Mouse (Mus musculus) CH12.LX (cell line): ENCODE results near the gene Apobr. TPM values are rescaled to one million over a fixed set of nuclear protein-coding genes. Genes with fewer than 3 reads are reported as not detected.

ENCODE experiments used
- DNase-seq: peaks from one replicate; pipeline ENCODE4 v3.0.0-alpha.2; 2013; ENCODE audit errors: extremely low read depth
- H3K27ac ChIP-seq: 2 replicates; pipeline ENCODE4 v1.5.1; 2012; ENCODE audit warnings: low read depth, mild to moderate bottlenecking, control low read depth, moderate library complexity; ENCODE audit not compliant: insufficient read depth
- H3K27me3 ChIP-seq: replicated peaks from 2 replicates; pipeline ENCODE3; 2012; ENCODE audit warnings: inconsistent platforms
- H3K36me3 ChIP-seq, 2 experiments: replicated peaks in 1 of 2; 2 replicates each; pipeline versions ENCODE3 to v1.6.1; 2012; ENCODE audit warnings: inconsistent platforms in 1 of 2, low read length in 1 of 2, mild to moderate bottlenecking in 1 of 2, mixed read lengths in 1 of 2, moderate library complexity in 1 of 2; ENCODE audit not compliant: control insufficient read depth in 1 of 2, insufficient read depth in 1 of 2
- H3K4me1 ChIP-seq, 2 experiments: 2 replicates each; pipeline ENCODE4 v1.6.1; 2012; ENCODE audit warnings: inconsistent platforms in 1 of 2, moderate library complexity in 1 of 2; ENCODE audit not compliant: insufficient read depth in 2 of 2, control insufficient read depth in 1 of 2
- H3K4me2 ChIP-seq: 2 replicates; pipeline ENCODE4 v1.6.1; 2012; ENCODE audit warnings: low read depth, mild to moderate bottlenecking, control low read depth; ENCODE audit not compliant: poor library complexity, insufficient read depth, severe bottlenecking
- H3K4me3 ChIP-seq, 3 experiments: fragments of 150-350 bp in 1 of 3; sonication (generic) in 1 of 3; replicated peaks in 1 of 3; 2 replicates each; pipeline versions ENCODE3 to v1.5.1; 2011 to 2012; ENCODE audit warnings: low read depth in 2 of 3, low read length in 2 of 3, mild to moderate bottlenecking in 2 of 3, moderate library complexity in 2 of 3, control low read depth in 1 of 3, improper control_type of control experiment in 1 of 3, inconsistent platforms in 1 of 3, mixed read lengths in 1 of 3; ENCODE audit not compliant: poor library complexity in 1 of 3
- H3K79me2 ChIP-seq: replicated peaks from 2 replicates; pipeline ENCODE4 v1.6.1; 2012; ENCODE audit warnings: mild to moderate bottlenecking, moderate library complexity; ENCODE audit not compliant: control insufficient read depth, poor library complexity, insufficient read depth, severe bottlenecking; ENCODE audit errors: extremely low read depth
- H3K9ac ChIP-seq: 2 replicates; pipeline ENCODE4 v1.6.1; 2012; ENCODE audit warnings: low read depth, mild to moderate bottlenecking, control low read depth, moderate library complexity; ENCODE audit not compliant: insufficient read depth
- H3K9me3 ChIP-seq: replicated peaks from 2 replicates; pipeline ENCODE3; 2012; ENCODE audit warnings: low read length, inconsistent platforms, mixed read lengths
- CTCF ChIP-seq, 2 experiments: IDR thresholded peaks in 1 of 2; conservative IDR thresholded peaks in 1 of 2; 2 replicates each; pipeline ENCODE4 v1.5.1; 2011 to 2012; ENCODE audit warnings: low read depth in 2 of 2, low read length in 2 of 2, improper control_type of control experiment in 1 of 2, inconsistent platforms in 1 of 2, mild to moderate bottlenecking in 1 of 2, moderate library complexity in 1 of 2
- E2F4 ChIP-seq: IDR thresholded peaks from 2 replicates; pipeline ENCODE4 v1.6.1; 2011; ENCODE audit warnings: low read depth, low read length, improper control_type of control experiment; ENCODE audit not compliant: insufficient replicate concordance
- ETS1 ChIP-seq: conservative IDR thresholded peaks from 2 replicates; pipeline ENCODE4 v1.6.1; 2012; ENCODE audit warnings: low read depth, mild to moderate bottlenecking, inconsistent platforms, low read length, improper control_type of control experiment, moderate library complexity
- IRF4 ChIP-seq: IDR thresholded peaks from 2 replicates; pipeline ENCODE4 v1.6.1; 2014; ENCODE audit warnings: low read depth, mild to moderate bottlenecking, inconsistent platforms, low read length, improper control_type of control experiment
- MAFK ChIP-seq: IDR thresholded peaks from 2 replicates; pipeline ENCODE4 v1.6.1; 2011; ENCODE audit warnings: low read length, improper control_type of control experiment; ENCODE audit not compliant: insufficient replicate concordance
- MYC ChIP-seq: IDR thresholded peaks from 2 replicates; pipeline ENCODE4 v1.6.1; 2011; ENCODE audit warnings: low read depth, mild to moderate bottlenecking, improper control_type of control experiment, low read length
- NELFE ChIP-seq: IDR thresholded peaks from 2 replicates; pipeline ENCODE4 v1.6.1; 2011; ENCODE audit warnings: low read depth, low read length, improper control_type of control experiment
- POLR2AphosphoS2 ChIP-seq: IDR thresholded peaks from 2 replicates; pipeline ENCODE4 v1.6.1; 2011; ENCODE audit warnings: low read depth, low read length, improper control_type of control experiment
- SMC3 ChIP-seq: IDR thresholded peaks from 2 replicates; pipeline ENCODE4 v1.6.1; 2011; ENCODE audit warnings: low read depth, low read length, improper control_type of control experiment
- UBTF ChIP-seq: IDR thresholded peaks from 2 replicates; pipeline ENCODE4 v1.6.1; 2012; ENCODE audit warnings: low read depth, mild to moderate bottlenecking, inconsistent platforms, low read length, improper control_type of control experiment, moderate library complexity
- USF2 ChIP-seq: conservative IDR thresholded peaks from 2 replicates; pipeline ENCODE4 v1.6.1; 2011; ENCODE audit warnings: low read depth, low read length, improper control_type of control experiment
- ZKSCAN1 ChIP-seq: IDR thresholded peaks from 2 replicates; pipeline ENCODE4 v1.6.1; 2012; ENCODE audit warnings: low read depth, inconsistent platforms, low read length, improper control_type of control experiment, borderline replicate concordance
- ZMIZ1 ChIP-seq: IDR thresholded peaks from 2 replicates; pipeline ENCODE4 v1.6.1; 2012; ENCODE audit warnings: low read depth, mild to moderate bottlenecking, inconsistent platforms, low read length, improper control_type of control experiment
- ZNF384 ChIP-seq: IDR thresholded peaks from 2 replicates; pipeline ENCODE4 v1.6.1; 2012; ENCODE audit warnings: low read depth, low read length, improper control_type of control experiment, inconsistent platforms
- dilution Hi-C: fragments of 300-500 bp; cut with MboI; formaldehyde crosslinking; loops from 2 replicates; pipeline ENCODE4 v1.14.3; 2020; ENCODE audit warnings: low sequenced_read_pairs; ENCODE audit not compliant: extremely low pct_unique_long_range_greater_than_20kb, extremely low pct_ligation_motif_present
- in situ Hi-C: fragments of 300-500 bp; cut with MboI; formaldehyde crosslinking; loops from 3 replicates; pipeline ENCODE4 v1.14.3; 2019; ENCODE audit warnings: low sequenced_read_pairs, low pct_ligation_motif_present, low pct_unique_long_range_greater_than_20kb, mixed read lengths
- polyA plus RNA-seq: library from polyadenylated mRNA; unstranded; fragments of >175 nt; gene quantifications from 2 replicates; pipeline ENCODE4 v1.2.1, GENCODE M21; 2012; ENCODE audit warnings: low read depth; ENCODE audit not compliant: insufficient read length
- total RNA-seq, 2 experiments: library from RNA; depleted of rRNA; stranded (reverse); fragments of 300-350 nt in 1 of 2; fragments of >200 nt in 1 of 2; gene quantifications; 2 replicates each; pipeline ENCODE4 v1.2.3; 2012 to 2014

Apobr gene
- total and polyA plus RNA-seq, 3 experiments: 1.5 to 9.7 (median 1.8) TPM

GRCm38 (mm10) chr7:126630824-126631518, 46.2 kb downstream of the Apobr start, which contains the start of gene Nupr1:
TSS of gene Nupr1 (minus strand) at chr7:126630861.
- H3K9me3 ChIP-seq: no peaks in the 10 kb centered on the region
- H3K36me3 ChIP-seq: no peaks in the 10 kb centered on the region
- no peak within 1 kb of the TSS for H3K9ac ChIP-seq
- H3K4me3 ChIP-seq: no peak within 1 kb of the TSS
- in situ Hi-C loops: no loop called here
- H3K27ac ChIP-seq: no peak within 1 kb of the TSS
- TF ChIP-seq ZNF384: no peak
- TF ChIP-seq, all 38 proteins: peak for 0
- Histone ChIP-seq H3K4me1 (peaks cover 5 to 10% of the 10 kb centered on the region in 2 experiments), H3K27me3 (no peaks in the 10 kb centered on the region), H3K4me2 (no peak within 1 kb of the TSS), H3K79me2 (no peaks in the 10 kb centered on the region; the same call in 1 of the 2 replicates)
- DNase-seq: no peak
- dilution Hi-C loops: no loop called here

GRCm38 (mm10) chr7:126632478-126632877, 47.7 kb downstream of the Apobr start:
- Histone ChIP-seq H3K27me3 (no peaks in the 10 kb centered on the region), H3K4me3 (no peak overlapping the region), H3K27ac (no peak overlapping the region), H3K79me2 (no peaks in the 10 kb centered on the region; the same call in 1 of the 2 replicates), H3K9ac (no peak overlapping the region), H3K4me1 (peaks cover 3 to 5% of the 10 kb centered on the region in 2 experiments; a peak in 1 of 4 replicates)
- in situ Hi-C loops: no loop called here
- DNase-seq: no peak
- dilution Hi-C loops: no loop called here
- TF ChIP-seq USF2: no peak
- TF ChIP-seq E2F4: no peak
- no peak for TF ChIP-seq ZKSCAN1
- TF ChIP-seq CTCF (conservative IDR thresholded peaks at IDR 0.05 in 1 of 2, IDR thresholded peaks at IDR 0.05 in 1 of 2; ENCODE audit: low read depth in 2 of 2, low read length in 2 of 2): no peak
- TF ChIP-seq IRF4: no peak
- no peak for TF ChIP-seq NELFE
- no peak for TF ChIP-seq MAFK
- TF ChIP-seq ETS1: no peak
- no peak for TF ChIP-seq ZMIZ1
- TF ChIP-seq POLR2AphosphoS2: no peak
- TF ChIP-seq UBTF: no peak
- no peak for TF ChIP-seq MYC
- TF ChIP-seq SMC3: no peak
- TF ChIP-seq, all 38 proteins: peak for 0
- H3K9me3 ChIP-seq: no peaks in the 10 kb centered on the region
- H3K36me3 ChIP-seq: no peaks in the 10 kb centered on the region
- H3K4me2 ChIP-seq: no peak overlapping the region
